Mouse (Mus musculus) lung, postnatal 0 days (tissue): ENCODE data around the gene Tpst2. TPM values are rescaled to one million over a fixed set of nuclear protein-coding genes. Genes with fewer than 3 reads are reported as not detected.

Source experiments
- ATAC-seq: fragments of 200-750 bp; cut with Nextera tagmentation; 2 replicates; pipeline ENCODE4 v1.8.0; 2017; ENCODE audit warnings: moderate library complexity
- DNase-seq: peaks from one replicate; pipeline ENCODE4 v3.0.0-alpha.2; 2016; ENCODE audit warnings: low spot score
- H3K27ac ChIP-seq: fragments of 300-500 bp; sonication (generic); 2 replicates; pipeline ENCODE4 v1.5.1; 2014; ENCODE audit warnings: antibody characterized with exemption, mild to moderate bottlenecking, low read length, mixed read lengths
- H3K27me3 ChIP-seq: fragments of 300-500 bp; sonication (generic); replicated peaks from 2 replicates; pipeline ENCODE4 v1.6.1; 2014; ENCODE audit warnings: low read length, mixed read lengths; ENCODE audit not compliant: insufficient read depth
- H3K36me3 ChIP-seq: fragments of 300-500 bp; sonication (generic); 2 replicates; pipeline ENCODE4 v1.6.1; 2014; ENCODE audit warnings: low read length, mixed read lengths; ENCODE audit not compliant: insufficient read depth
- H3K4me1 ChIP-seq: fragments of 300-500 bp; sonication (generic); 2 replicates; pipeline ENCODE4 v1.6.1; 2014; ENCODE audit warnings: antibody characterized with exemption, low read depth, low read length, mixed read lengths; ENCODE audit not compliant: insufficient read depth
- H3K4me2 ChIP-seq: fragments of 300-500 bp; sonication (generic); replicated peaks from 2 replicates; pipeline ENCODE4 v1.6.1; 2014; ENCODE audit warnings: low read depth, mild to moderate bottlenecking, low read length, moderate library complexity, mixed read lengths
- H3K4me3 ChIP-seq: fragments of 300-500 bp; sonication (generic); 2 replicates; pipeline ENCODE4 v1.5.1; 2014; ENCODE audit warnings: low read depth, low read length
- H3K9ac ChIP-seq: fragments of 300-500 bp; sonication (generic); replicated peaks from 2 replicates; pipeline ENCODE4 v1.6.1; 2014; ENCODE audit warnings: low read depth, mild to moderate bottlenecking
- H3K9me3 ChIP-seq: fragments of 300-500 bp; sonication (generic); 2 replicates; pipeline ENCODE4 v1.6.1; 2016; ENCODE audit warnings: low read length, mixed read lengths
- CTCF ChIP-seq: IDR thresholded peaks from 2 replicates; pipeline ENCODE4 v1.5.1; 2016; ENCODE audit warnings: antibody characterized with exemption, mild to moderate bottlenecking
- EP300 ChIP-seq: IDR thresholded peaks from 2 replicates; pipeline ENCODE4 v1.6.1; 2016; ENCODE audit warnings: antibody characterized with exemption, mild to moderate bottlenecking, control low read depth
- WGBS: fragments of 180-500 bp; shearing (Covaris S2); extraction: QIAGEN DNeasy Blood & Tissue Kit; methylation state at CpG from one replicate; pipeline ENCODE4 v1.1.7; 2014; 5-methylcytosine and 5-hydroxymethylcytosine counted together
- polyA plus RNA-seq: library from polyadenylated mRNA; unstranded; fragments of >200 nt; fragmentation: Nextera tagmentation; extraction: Ambion mirVana; gene quantifications from 2 replicates; pipeline ENCODE4 v1.2.1, GENCODE M21; 2015

Gene Tpst2
- polyA plus RNA-seq, 1 experiment from 2014 or later, result 106 TPM

- no peak for ATAC-seq
- Histone ChIP-seq H3K9me3 (no peaks in the 10 kb centered on the region), H3K36me3 (no peaks in the 10 kb centered on the region), H3K27ac (no peak overlapping the region), H3K4me1 (peaks cover 34% of the 10 kb centered on the region), H3K27me3 (no peaks in the 10 kb centered on the region), H3K4me3 (no peak overlapping the region), H3K9ac (0 out of 2 replicates have a peak overlapping the region, but pooled peaks have one; percentile 39), H3K4me2 (peak overlapping the region; percentile 43)
- WGBS, result 78% methylated on average over 8 of the region's 8 CpGs
- no peak for TF ChIP-seq CTCF
- TF ChIP-seq EP300, result no peak
- no peak for DNase-seq
These were observed 14.0 kb downstream of the Tpst2 start for GRCm38 (mm10) chr5:112290536-112290880.

GRCm38 (mm10) chr5:112291866-112292265 is 15.4 kb downstream of the Tpst2 start:
- ATAC-seq, result no peak
- no peak overlapping the region for H3K27ac ChIP-seq
- H3K9me3 ChIP-seq, result no peaks in the 10 kb centered on the region
- DNase-seq, result no peak
- WGBS, result 82% methylated on average over 5 of the region's 5 CpGs
- H3K9ac ChIP-seq, result no peak overlapping the region
- H3K4me3 ChIP-seq, result no peak overlapping the region
- 0 out of 2 replicates have a peak overlapping the region, but pooled peaks have one; percentile 1 for H3K4me2 ChIP-seq
- TF ChIP-seq CTCF (no peak), EP300 (no peak)
- no peaks in the 10 kb centered on the region for H3K36me3 ChIP-seq
- no peaks in the 10 kb centered on the region for H3K27me3 ChIP-seq
- H3K4me1 ChIP-seq, result peaks cover 28% of the 10 kb centered on the region

GRCm38 (mm10) chr5:112292343-112292980 is 16.0 kb downstream of the Tpst2 start:
- Histone ChIP-seq H3K4me1 (peaks cover 25% of the 10 kb centered on the region), H3K27ac (no peak overlapping the region), H3K4me2 (no peak overlapping the region), H3K27me3 (no peaks in the 10 kb centered on the region), H3K9ac (no peak overlapping the region), H3K36me3 (no peaks in the 10 kb centered on the region), H3K9me3 (no peaks in the 10 kb centered on the region), H3K4me3 (no peak overlapping the region)
- ATAC-seq (no peak), DNase-seq (no peak)
- 77% methylated on average over 17 of the region's 17 CpGs for WGBS
- TF ChIP-seq EP300, result no peak
- no peak for TF ChIP-seq CTCF

- H3K9ac ChIP-seq, result no peak overlapping the region
- TF ChIP-seq EP300 (no peak), CTCF (no peak)
- ATAC-seq (no peak), DNase-seq (no peak)
- H3K27ac ChIP-seq, result no peak overlapping the region
- H3K4me1 ChIP-seq, result peaks cover 15% of the 10 kb centered on the region
- no peaks in the 10 kb centered on the region for H3K9me3 ChIP-seq
- no peaks in the 10 kb centered on the region for H3K27me3 ChIP-seq
- H3K36me3 ChIP-seq, result no peaks in the 10 kb centered on the region
- no peak overlapping the region for H3K4me3 ChIP-seq
- no peak overlapping the region for H3K4me2 ChIP-seq
- 54% methylated on average over 2 of the region's 2 CpGs for WGBS
These were observed 17.3 kb downstream of the Tpst2 start for GRCm38 (mm10) chr5:112293800-112294199.

- Histone ChIP-seq H3K27ac (no peak overlapping the region; the same call in 1 of the 2 replicates), H3K9me3 (no peaks in the 10 kb centered on the region), H3K36me3 (no peaks in the 10 kb centered on the region), H3K9ac (no peak overlapping the region), H3K4me3 (no peak overlapping the region), H3K4me1 (peaks cover 17% of the 10 kb centered on the region), H3K4me2 (no peak overlapping the region), H3K27me3 (no peaks in the 10 kb centered on the region)
- TF ChIP-seq CTCF (no peak), EP300 (no peak)
- DNase-seq (no peak), ATAC-seq (no peak)
- 77% methylated on average over 4 of the region's 4 CpGs for WGBS
These were observed 18.2 kb downstream of the Tpst2 start for GRCm38 (mm10) chr5:112294696-112295095.

GRCm38 (mm10) chr5:112295162-112295561 is 18.7 kb downstream of the Tpst2 start:
- DNase-seq (no peak), ATAC-seq (no peak)
- Histone ChIP-seq H3K4me1 (peaks cover 17% of the 10 kb centered on the region), H3K9ac (no peak overlapping the region), H3K4me2 (no peak overlapping the region), H3K36me3 (no peaks in the 10 kb centered on the region), H3K27ac (no peak overlapping the region; the same call in 1 of the 2 replicates), H3K4me3 (no peak overlapping the region), H3K9me3 (no peaks in the 10 kb centered on the region), H3K27me3 (no peaks in the 10 kb centered on the region)
- WGBS, result 62% methylated on average over 8 of the region's 8 CpGs
- no peak for TF ChIP-seq CTCF
- no peak for TF ChIP-seq EP300
